Mouse (Mus musculus) retina, embryonic 14.5 days (tissue): ENCODE measurements around the gene Tab1.
"Not testable (repeated sequence)": the region's sequence is repeated elsewhere in the genome, so short reads cannot be mapped to it uniquely, and the experiment has no call there.

ENCODE experiments used
- DNase-seq: peaks from one replicate; pipeline ENCODE4 v3.0.0-alpha.2; 2015; ENCODE audit warnings: low spot score

The Tab1 gene

DNA sequence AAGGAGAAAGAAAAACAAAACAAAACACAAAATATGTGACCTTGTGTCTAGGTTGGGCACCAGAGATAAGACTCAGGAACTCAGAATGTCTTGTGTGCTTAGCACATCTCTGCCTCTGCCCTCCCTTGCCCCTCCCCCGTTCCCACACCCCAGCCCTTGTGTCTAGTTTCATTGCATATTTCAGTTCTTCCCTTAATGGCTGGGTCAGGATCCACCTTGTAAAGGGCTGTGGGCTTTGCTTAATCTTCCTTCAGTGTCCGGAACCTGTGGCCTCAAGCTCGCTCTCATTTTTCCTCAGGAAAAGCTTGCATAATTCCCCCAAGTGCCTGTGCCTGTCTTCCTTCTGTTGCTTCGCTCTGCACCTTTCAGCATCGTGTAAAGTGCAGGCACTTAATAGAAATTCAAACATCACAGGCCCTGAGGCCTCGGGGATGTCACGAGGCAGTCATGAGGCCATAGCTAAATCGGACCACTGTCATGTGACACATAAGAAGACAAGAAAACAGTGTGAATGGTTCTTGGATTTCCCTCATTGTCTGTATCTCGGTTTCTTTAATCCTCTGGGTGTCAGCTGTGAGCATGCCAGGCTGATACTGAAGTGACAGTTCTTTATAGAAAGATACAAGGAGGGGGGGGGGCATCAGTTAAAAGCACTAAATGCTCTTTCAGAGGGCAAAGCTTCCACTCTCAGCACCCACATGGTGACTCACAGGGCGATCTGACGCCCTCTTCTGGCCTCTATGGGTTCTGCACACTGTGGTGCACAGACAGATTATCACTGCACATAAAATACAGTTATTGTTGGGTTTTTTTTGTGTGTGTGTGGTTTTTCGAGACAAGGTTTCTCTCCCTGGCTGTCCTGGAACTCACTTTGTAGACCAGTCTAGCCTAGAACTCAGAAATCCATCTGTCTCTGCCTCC, 27.2 kb upstream of the Tab1 start:
- no peak for DNase-seq

DNA sequence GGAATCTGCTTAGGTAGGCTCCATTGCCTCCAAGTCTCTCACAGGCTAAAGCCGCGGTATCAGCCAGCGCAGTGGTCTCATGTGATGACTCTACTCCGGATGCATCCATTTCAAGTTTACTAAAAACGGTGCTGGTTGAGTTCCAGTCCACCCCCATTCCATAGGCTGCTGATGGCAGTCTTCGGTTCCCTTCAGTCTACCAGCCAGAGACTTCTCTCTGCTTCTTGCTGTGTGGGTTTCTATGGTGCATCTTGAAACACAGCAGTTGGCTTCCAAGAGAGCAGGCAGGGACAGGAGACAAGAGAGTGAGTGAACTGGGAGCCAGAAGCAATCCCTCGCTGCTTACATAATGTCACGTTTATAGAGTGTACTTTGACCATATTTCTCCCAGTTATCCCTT, 25.8 kb upstream of the Tab1 start:
- DNase-seq = no peak

DNA sequence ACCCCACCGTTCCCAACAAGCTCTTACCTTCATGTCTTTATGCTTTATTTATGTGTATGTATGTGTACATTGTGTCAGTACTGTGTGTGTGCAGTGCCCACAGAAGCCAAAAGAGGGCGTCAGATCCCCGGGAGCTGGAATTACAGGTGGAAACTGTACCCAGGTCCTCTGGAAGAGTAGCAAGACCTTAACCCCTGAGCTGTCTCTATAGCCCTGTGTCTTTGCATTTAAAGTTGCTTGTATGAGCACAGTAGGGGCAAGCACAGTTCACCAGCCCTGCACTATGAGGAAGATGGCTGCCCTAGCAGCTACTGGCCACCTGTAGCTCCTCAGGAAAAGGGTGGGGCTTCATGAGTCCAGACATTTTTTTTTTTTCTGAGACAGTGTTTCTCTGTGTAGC, 25.4 kb upstream of the Tab1 start:
- DNase-seq = no peak

DNA sequence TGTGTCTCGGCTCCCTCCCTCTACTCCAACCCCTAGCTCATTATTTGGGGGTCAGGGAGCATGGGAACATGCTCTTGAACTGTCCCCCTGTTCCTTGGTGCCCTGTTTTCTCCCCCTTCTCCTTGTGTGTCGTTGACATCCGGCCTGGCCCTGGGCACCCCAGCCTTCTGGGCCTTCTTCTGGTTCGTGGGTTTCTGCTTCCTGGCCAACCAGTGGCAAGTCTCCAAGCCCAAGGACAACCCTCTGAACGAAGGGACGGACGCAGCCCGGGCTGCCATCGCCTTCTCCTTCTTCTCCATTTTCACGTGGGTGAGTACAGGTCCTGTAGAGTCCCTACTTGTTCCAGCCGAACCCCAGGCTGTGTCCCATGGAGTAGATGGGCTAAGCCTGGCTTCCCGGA, 21.5 kb upstream of the Tab1 start:
- no peak for DNase-seq

DNA sequence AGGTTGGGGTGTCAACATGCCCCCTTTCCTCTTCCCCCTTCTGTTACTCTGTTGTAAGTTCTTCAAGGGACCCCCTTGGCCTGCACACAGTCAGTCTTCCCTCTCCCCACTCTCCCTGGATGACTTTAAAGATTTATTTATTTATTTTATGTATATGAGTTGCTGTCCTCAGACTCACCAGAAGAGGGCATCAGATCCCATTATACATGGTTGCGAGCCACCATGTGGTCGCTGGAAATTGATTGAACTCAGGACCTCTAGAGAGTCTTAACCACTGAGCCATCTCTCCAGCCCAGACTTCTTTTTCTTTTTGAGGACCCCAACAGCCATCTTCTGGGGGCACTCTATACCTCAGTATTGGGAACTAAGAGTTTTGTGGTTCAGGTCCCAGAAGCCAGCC, 20.4 kb upstream of the Tab1 start:
- peak; percentile 24 for DNase-seq

DNA sequence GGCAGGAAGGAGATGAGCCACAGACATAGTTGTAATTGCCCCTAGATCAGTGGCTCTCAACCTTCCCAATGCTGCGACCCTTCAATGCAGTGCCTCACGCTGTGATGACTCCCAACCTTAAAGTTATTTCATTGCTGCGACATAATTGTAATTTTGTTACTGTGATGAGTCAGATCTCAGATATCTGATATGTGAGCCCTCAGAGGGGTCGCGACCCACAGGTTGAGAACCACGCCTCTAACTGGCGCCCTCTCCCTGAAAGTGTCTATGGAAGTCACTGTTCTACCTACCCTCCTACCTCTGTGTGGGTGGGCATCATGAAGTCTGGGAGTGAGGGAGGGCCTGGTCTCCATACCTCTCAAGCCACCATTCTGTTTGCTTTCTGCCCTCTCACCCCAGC, 18.5 kb upstream of the Tab1 start:
- DNase-seq = no peak

DNA sequence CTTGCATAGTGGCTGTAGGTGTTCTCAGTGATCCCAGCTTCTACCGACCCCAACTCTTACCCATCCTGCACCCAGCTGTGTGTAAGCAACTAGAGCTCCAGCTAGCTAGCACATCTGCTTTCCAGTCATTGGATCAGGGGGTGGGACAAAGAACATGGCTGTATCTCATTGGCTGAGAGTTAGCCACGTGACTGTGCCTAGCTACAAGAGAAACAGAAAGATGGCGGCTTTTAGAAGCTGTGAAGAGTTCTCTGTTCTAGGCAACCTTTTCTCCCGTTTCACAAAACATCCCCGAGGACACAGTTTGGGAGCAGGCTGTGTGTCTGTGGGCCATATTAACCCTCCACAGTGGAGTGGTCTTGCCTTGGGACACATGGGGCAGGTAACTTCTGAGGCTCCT, 17.7 kb upstream of the Tab1 start:
- no peak for DNase-seq

DNA sequence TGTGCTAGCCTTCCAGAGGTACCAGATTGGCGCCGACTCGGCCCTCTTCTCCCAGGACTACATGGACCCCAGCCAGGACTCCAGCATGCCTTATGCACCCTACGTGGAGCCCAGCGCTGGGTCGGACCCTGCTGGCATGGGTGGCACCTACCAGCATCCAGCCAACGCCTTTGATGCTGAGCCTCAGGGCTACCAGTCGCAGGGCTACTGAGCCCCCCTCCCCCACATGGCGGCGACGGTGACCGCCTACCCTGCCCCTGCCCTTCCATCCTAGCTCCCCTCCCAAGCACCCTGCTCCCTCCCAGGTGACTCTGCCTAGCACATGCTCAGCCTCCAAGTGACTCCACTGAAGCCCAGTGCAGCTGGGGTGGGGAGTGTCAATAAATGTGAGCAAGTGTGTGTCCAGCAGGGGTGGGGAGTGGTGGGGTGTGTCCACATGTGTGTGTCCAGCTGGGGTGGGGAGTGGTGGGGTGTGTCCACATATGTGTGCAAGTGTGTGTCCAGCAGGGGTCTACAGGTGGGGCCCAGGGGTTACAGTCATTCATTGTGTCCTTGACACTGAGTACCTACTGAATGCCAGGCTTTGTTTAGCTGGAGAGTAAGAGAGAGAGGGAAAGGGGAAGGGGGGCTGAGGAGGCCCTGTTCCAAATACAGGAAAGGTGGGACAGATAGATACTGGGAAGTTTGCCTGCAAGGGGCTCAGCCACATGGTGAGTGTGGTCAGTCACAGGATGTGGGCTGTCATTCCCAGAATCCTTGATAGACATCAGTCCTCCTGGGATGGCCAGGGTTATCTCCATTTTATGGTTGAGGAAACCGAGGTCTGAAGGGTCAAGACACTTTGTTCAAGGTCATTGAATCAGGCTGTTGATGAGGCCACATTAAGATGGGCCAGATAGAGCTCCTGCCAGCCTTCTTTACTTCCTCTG, 16.8 kb upstream of the Tab1 start:
- DNase-seq = no peak

DNA sequence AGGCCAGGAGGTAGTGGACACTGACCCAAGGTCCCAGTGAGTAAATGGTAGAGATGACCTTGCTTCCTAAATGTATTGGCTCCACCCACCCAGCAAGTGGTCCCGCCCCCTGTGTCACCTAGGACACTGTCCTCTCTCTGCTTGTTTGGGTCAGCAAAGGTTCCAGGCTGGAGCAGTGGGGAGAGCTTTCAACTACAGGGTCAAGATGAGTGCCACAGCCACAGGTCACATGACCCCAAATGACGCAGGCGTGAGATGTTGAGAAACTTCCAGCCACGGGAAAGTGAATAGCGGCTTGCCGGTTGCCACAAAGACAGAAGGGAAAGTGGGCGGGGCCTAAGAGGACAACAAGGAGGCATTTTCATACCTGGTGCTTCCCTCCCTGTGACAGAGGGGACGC, 15.8 kb upstream of the Tab1 start:
- DNase-seq = no peak

DNA sequence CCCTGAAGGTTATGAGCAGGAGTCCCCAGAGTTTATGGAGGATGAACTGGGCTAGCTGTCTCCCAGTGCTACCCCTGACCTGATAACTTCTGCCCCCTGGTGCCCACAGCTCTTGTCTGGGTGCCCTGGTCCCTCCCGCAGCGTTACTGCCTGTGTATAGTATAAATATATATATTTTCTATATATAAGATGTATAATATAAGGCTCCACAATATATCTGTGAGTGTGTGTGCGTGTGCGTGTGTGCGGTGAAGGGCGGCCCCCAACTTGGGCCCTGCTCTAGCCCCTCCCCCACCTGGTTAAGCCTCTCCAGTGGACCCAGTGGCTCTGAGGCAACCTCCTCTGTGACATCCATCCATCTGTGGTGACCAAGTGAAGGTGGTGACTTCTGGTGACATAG, 13.9 kb upstream of the Tab1 start:
- DNase-seq = no peak

DNA sequence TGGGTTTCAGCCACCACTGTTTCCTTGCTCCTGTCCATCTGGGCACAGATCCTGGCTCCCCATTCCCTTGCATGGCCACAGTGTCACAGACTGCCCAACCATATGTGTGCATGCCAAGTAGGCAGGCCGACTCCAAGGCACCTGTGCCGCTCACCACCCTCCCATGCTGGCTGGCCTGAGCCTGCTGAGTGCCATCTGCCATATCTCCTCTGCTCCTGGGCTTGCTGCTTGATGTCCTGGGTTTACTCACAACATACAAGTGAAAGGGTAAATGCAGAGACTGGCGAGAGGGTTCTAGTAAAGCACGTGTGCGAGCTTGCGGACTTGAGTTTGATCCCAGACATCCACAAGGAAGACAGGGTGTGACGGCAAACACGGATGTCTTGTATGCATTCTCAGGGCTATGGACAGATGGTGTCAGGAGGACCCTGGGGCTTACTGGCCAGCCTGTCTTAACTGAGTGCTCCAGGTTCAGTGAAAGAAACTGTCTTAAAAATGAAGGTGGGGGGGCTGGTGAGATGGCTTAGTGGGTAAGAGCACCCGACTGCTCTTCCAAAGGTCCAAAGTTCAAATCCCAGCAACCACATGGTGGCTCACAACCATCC, 11.1 kb upstream of the Tab1 start:
- no peak for DNase-seq

DNA sequence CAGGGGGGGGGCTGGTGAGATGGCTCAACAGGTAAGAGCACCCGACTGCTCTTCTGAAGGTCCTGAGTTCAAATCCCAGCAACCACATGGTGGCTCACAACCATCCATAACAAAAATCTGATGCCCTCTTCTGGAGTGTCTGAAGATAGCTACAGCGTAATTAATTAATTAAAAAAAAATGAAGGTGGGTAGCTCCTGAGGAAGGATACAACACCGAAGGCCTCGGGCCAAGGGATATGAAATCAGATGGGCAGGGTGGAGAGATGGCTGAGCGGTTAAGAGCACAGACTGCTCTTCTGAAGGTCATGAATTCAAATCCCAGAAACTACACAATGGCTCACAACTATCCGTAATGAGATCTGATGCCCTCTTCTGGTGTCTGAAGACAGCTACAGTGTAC, 10.5 kb upstream of the Tab1 start:
- not testable (repeated sequence) for DNase-seq

DNA sequence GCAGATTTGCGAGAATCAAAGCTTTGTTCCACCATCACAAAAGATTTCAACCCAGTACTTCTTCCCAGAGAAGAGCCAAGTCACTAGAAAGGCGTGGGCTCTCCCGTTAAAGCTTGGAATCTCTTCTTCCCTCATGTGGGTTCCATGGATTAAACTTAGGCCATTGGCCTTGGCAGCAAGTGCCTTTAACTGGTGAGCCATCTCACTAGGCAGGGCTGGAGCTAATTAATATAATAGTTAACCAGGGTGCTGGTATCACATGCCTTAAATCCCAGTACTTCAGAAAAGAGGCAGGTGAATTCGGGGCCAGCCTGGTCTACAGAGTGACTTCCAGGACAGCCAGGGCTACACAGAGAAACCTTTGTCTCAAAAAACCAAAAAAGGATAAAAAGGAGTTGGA, 8.3 kb upstream of the Tab1 start:
- DNase-seq = no peak

DNA sequence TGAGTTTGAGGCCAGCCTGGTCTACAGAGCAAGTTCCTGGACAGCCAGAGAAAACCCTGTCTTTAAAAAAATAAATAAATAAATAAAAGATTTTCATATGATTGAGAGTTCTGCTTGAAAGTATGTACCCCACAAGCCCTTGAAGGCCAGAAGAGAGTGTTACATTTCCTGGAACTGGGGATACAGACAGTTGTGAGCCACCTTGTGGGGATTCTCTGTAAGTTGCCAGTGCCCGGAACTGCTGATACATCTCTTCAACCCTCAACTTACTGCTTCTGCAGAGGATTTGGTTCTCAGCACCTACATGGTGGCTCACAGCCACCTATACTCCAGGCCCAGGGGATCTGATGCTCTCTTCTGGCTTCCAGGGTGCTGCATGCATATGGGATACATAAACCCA, 5.7 kb upstream of the Tab1 start:
- peak; percentile 27 for DNase-seq

DNA sequence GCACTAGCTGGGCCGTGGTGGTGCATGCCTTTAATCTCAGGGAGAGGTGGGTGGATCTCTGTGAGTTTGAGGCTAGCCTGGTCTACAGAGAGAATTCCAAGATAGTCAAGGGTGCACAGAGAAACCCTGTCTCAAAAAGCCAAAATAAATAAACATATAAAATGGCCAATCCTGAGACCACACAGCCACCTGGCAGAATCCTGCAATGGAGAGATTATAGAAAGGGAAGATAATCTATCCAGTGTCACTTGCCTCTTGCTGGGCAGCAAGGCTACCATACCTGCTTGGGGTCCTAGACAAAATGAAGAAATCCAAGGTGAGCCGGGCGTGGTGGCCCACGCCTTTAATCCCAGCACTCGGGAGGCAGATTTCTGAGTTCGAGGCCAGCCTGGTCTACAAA, 2.9 kb upstream of the Tab1 start:
- DNase-seq = no peak

DNA sequence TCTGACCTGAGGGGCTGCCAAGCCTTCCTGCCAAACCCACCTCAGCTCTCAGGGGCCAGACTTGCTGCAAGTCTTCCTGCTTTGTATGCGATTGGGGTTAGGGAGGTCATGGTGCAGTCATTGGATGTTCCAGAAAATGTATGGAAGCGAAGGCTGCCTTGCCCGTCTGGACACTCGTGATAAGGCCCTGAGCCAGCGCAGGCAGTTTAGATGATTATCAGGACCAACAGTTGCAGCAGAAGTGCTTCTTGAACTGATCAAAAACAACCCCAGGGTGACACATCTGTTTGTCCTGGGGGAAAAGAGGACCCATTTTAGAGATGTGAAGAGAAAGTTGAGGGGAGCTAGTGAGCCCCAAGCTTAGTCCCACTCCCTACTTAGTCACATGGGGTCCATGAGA, 2.2 kb upstream of the Tab1 start:
- no peak for DNase-seq

DNA sequence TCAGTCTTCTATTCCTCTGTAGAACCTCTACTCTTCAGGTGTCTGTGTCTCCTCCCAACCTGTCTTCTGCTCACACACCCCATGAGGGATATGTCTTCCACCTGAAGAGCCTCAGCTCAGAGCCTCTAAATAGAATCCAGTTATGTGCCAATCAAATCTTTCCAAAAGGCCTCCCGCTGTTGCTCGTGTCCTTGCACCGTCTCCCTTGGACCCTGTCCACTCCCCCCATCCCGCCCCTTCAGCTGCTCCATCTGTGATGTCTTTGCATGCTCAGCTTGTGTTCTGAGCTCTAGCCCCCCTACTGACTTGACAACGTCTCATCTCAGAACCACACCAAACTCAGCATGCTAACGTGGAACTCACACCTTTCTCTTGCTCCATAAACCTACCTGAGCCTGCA, 1.5 kb upstream of the Tab1 start:
- no peak for DNase-seq

DNA sequence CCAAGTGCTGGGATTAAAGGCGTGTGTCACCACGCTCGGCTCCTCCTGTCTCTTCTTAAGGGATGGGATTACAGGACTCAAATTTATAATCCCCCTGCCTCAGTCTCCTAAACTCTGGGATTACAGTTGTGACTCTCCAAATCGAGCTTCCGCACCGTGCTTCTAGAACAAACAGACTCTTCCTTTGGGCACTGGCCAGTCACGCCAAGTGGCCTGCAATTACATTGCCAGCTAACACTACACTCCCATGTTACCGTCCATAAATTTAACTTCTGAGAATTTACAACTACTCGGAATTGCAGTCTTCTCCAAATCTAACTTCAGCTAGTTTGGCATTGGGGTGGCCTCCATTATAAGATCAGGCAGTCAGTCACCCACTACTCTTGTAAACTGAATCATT, 475 bp upstream of the Tab1 start:
- DNase-seq = no peak

DNA sequence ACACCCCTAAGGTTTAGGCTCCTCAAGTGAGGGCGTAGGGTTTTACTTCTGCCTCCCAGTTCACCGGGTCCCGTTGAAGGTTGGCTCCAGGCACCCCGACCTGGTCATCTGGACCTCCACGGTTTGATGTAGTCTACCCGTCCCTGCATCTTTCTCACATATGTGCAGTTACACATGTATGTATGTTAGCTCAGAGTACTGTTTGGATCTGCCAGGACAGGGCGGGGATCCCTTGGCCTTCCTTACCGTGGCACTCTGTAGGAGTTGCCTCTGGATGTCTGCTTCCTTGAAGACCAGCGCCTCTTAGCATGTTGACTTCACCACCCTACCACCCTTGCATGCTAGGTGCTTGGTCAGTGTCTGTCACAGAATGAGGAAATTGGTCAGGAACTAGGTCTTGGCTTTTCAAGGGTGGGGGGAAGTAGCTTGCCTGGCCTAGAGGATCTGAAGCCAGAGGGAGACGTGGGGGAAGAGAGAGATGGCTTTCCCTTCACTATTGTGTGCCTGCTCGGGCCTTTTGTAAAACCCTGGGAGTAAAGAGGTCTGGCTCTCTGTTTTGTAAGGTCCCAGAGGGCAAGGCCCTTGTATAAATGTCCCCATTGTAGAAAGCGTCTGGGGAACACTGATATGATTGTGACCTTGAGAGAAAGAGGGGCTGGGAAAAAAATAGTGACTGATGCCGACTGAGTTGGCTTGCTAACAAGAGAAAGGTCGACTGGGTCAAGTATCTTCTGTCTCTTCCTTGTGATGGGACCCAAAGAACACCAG, 939 bp downstream of the Tab1 start:
- peak; percentile 22 for DNase-seq

DNA sequence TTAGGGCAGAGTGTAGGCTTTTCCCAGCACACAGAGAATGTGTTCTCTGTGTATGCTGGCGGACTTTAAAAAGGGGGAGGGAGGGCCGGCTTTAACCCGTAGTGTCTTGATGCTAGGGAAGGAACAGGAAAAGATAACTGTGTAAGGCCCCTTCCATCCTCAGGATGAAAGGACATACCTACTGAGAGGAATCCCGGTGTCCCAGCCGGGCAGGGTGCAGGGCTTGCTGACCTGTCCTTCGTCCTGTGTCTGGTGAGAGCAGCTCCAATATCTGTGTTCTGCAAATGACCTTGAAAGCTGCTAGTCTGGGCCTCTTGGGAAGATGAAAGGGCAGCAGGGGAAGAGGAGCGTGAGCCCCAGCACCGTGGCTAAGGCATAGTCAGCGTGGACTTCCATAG, 1.5 kb downstream of the Tab1 start:
- DNase-seq = no peak

DNA sequence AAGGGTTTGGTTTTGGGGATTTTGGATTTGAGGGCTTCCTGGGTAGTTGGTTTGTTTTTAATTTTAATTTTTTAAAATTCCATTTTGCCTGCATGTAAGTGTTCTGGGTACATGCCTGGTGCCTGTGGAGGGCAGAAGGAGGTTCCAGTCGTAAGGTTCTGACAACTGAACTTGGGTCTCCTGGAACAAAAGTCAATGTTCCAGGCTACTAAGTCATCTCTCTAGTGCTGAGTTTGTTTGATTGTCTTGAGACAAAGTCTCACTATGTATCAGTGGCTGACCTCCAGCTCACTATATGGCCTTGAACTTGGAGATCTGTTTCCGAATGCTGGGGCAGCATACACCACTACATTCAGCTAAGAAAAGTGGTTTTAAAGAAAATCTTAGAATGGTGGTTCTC, 2.6 kb downstream of the Tab1 start:
- DNase-seq = no peak

DNA sequence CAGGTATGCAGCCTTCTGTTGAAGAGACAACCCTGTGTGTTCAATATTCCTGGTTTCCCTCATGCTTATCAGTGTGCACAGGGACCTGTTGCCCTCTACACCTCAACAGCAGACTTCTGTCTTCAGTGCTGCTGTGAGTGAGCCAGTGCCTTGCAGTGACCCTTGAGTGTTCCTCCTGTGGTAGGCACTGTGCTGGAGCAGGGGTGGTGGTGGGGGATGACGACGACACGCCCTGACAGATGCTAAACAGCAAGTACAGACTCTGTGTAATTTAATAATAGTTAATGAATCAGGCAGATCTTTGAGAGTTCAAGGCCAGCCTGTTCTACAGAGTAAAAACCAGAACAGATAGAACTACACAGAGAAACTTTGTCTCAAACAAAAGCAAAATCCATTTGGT, 3.7 kb downstream of the Tab1 start:
- DNase-seq = no peak
